Mouse (Mus musculus) spleen, adult 2 months (tissue): ENCODE data around the gene Smyd5.

Source experiments
- CTCF ChIP-seq: fragments of 200-500 bp; IDR thresholded peaks from 2 replicates; pipeline ENCODE4 v1.5.1; 2011; ENCODE audit warnings: mild to moderate bottlenecking, inconsistent platforms; ENCODE audit not compliant: insufficient read depth, insufficient read length, insufficient replicate concordance; ENCODE audit errors: extremely low read depth
- POLR2A ChIP-seq: fragments of 200-500 bp; IDR thresholded peaks from 2 replicates; pipeline ENCODE4 v1.6.1; 2011; ENCODE audit warnings: low read depth, low read length, inconsistent platforms

DNA sequence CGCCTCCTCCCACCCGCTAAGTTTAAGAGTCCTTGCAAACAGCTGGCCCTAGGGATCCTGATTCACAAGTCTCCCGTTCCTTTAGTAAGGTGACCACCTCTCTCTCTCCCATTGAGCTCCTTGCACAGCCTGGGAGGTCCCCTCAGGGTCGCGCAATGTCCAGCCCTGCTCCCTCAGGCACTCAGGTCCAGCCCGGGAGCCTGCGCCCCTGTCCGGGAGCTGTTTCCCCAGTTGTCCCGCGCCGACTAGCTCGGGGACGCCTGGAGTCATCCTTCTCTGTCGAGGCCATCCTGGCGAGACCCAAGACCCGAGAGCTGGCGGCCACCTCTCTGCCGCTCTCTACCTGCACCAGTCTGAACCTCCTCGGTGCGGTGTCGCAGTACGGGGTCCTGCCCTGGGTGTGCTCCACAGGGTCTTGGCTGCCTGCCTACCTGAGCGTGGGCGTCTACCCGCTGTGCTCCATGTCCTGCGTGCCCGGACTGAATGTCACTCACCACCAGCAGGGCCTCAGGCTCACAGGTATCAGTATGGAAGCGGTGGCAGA lies 7.9 kb upstream of the Smyd5 start, which contains the start of gene Noto:
- no peak for TF ChIP-seq CTCF
- TF ChIP-seq POLR2A, result no peak
